Mouse (Mus musculus): ENCODE measurements at regions not wholly inside any gene's neighbourhood (a gene's known extent, or its start where the extent isn't known, plus 50 kb on each side); places are given as distances from the start of the nearest gene placed in this dataset.

- DNase-seq (ENCODE audit: low spot score), result no peak
Measured at GRCm38 (mm10) chr13:118603474-118603873, 66.1 kb upstream of the Fgf10 start.

- peak; percentile 26 for DNase-seq (ENCODE audit: low spot score)
Measured at GRCm38 (mm10) chr13:118596856-118597255, 72.7 kb upstream of the Fgf10 start.

- no peak for DNase-seq (ENCODE audit: low spot score)
Measured at GRCm38 (mm10) chr13:118596218-118596795, 73.3 kb upstream of the Fgf10 start.

DNA sequence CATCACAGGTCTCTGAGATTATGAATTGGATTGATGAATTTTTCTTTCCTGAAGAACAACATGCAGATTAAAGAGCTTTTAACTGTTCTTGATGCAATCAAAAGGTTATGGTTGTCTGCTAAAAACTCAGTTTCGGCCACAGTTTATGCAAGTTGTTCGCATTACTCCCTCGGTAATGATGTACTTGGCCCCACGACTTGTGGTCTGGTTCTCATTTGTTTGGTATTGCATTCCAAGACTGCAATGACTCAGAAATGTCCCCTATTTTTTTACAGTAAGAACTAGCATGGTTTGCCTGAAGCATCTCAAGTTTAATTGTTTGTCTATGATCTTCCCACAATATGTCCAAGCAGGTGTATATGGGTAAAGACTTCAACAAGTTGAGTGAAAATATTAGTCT, 77.5 kb upstream of the Fgf10 start:
- no peak for DNase-seq (ENCODE audit: low spot score)

- DNase-seq (ENCODE audit: low spot score), result no peak
Measured at GRCm38 (mm10) chr13:118572555-118572954, 97.0 kb upstream of the Fgf10 start.

- no peak for DNase-seq (ENCODE audit: low spot score)
Measured at GRCm38 (mm10) chr13:118565219-118565833, 104.3 kb upstream of the Fgf10 start.

- DNase-seq (ENCODE audit: low spot score), result no peak
Measured at GRCm38 (mm10) chr13:118558966-118559365, 110.6 kb upstream of the Fgf10 start.

DNA sequence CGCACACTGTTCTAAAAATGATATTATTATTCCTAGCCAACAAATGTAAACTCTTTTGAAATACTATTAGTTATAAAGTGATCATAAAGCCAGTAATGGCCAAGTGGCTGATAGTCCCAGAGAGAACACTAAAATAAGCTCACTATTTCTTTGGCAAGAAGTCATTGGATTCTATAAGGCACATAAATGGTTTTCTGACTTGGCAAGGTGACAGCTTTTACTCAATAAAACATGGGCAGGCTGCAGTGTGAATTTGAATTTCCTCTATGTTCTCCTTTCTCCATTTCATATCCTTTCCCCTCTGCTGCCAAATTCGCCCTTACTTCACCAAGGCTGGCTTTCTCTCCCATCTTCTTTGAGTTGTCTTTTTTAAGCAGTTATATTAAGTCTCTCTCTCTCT, 117.6 kb upstream of the Fgf10 start:
- DNase-seq (ENCODE audit: low spot score), result peak; percentile 5

GRCm38 (mm10) chr13:118538742-118539141, 130.8 kb upstream of the Fgf10 start:
- DNase-seq (ENCODE audit: low spot score), result no peak

- no peak for DNase-seq (ENCODE audit: low spot score)
Measured at GRCm38 (mm10) chr13:118513961-118514360, 126.9 kb upstream of the Mrps30 start.

GRCm38 (mm10) chr13:118506136-118506535, 119.1 kb upstream of the Mrps30 start:
- peak; percentile 11 for DNase-seq (ENCODE audit: low spot score)

DNA sequence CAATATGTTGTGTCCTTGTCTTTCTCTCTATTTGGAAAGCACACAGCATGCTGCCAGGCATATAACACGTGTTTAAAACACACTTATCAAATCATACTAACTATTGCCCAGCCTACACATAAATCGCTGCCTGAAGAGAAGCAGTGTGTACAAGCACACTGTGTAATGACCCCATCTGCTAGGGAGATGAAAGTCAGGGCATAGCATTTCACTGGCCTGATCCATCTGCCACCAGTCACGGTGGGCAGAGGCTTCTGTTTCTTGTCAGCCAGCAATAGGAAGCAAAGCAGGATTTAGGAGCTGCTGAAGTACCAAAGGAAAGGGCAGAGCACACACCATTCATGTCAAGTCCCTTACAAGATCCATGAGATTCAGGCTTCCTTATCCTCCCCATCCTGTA, 103.6 kb upstream of the Mrps30 start:
- DNase-seq (ENCODE audit: low spot score), result no peak

- DNase-seq (ENCODE audit: low spot score), result no peak
Measured at GRCm38 (mm10) chr13:118483031-118483430, 96.0 kb upstream of the Mrps30 start.

- no peak for DNase-seq (ENCODE audit: low spot score)
Measured at GRCm38 (mm10) chr13:118480237-118480636, 93.2 kb upstream of the Mrps30 start.

DNA sequence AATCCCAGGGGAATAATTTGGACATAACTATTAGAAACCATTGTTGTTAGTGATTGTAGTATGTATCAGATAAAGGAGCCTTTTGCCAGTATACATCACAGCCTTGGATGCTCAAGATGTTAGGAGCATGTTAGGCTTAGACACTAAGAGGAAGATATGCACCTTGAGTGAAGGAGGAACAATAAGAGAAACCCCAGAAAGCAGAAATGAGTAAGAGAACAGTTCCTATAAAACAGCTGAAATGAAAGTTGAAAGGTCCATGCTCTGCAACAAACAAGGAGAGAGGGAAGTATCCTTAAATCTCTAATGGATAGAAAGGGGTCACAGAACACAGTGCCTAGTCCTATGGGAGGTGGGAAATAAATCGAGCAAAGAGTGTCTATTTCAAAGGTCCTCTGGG, 91.4 kb upstream of the Mrps30 start:
- no peak for DNase-seq (ENCODE audit: low spot score)

GRCm38 (mm10) chr13:118472578-118472977, 85.5 kb upstream of the Mrps30 start:
- no peak for DNase-seq (ENCODE audit: low spot score)

GRCm38 (mm10) chr13:118459672-118460384, 72.8 kb upstream of the Mrps30 start:
- peak; percentile 13 for DNase-seq (ENCODE audit: low spot score)

DNA sequence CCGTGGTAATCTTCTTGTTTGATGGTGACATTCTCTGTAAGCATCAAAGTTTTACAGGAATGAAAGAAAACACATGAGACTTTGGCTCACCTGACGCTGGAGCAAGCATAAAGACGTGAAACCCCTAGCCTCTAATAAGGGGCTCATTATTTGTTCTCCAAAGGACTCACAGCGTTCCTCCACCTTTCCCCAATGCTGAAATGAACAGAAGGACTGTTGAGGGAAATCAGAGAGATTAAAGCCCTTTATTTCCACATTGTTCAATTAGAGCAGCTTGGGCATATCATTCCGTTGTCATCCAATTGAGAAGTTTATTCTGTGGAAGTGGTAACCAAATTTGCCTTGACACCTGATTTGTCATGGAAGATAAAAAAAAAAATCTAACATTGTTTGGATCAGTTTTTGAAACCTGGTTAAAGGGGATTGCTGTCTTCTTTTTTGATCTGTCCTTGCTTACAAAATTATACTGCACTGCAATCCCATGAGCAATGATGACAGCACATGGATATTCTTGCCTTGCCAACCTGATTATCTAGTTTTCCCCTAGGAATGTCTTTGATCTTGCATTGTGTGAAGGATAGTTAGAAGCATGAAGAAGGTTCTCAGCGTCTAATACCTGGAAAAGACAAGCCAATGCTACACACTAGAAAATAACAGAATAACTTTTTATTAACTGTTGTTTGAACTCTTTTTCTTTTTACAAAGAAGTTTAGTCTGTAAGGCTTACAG, 62.1 kb upstream of the Mrps30 start:
- DNase-seq (ENCODE audit: low spot score), result no peak

GRCm38 (mm10) chr13:118441322-118442064, 54.4 kb upstream of the Mrps30 start:
- DNase-seq (ENCODE audit: low spot score), result no peak
